Mouse (Mus musculus) spleen, adult 2 months (tissue): Measurements from ENCODE around the gene Tmem132d. TPM values are rescaled to one million over a fixed set of nuclear protein-coding genes. Genes with fewer than 3 reads are reported as not detected.

Experiments used
- DNase-seq, 2 experiments: peaks; one replicate each; pipeline versions ENCODE4 v3.0.0 to v3.0.0-alpha.2; 2012 to 2021; ENCODE audit warnings: low spot score in 2 of 2, low read depth in 1 of 2
- H3K27ac ChIP-seq: fragments of 200-500 bp; 2 replicates; pipeline ENCODE4 v1.5.1; 2012; ENCODE audit warnings: low read length, inconsistent platforms; ENCODE audit not compliant: insufficient read depth
- H3K27me3 ChIP-seq: fragments of 200-500 bp; 2 replicates; pipeline ENCODE4 v1.6.1; 2012; ENCODE audit warnings: mild to moderate bottlenecking, moderate library complexity, low read length, inconsistent platforms; ENCODE audit not compliant: control insufficient read depth, insufficient read depth
- H3K36me3 ChIP-seq: fragments of 200-500 bp; 2 replicates; pipeline ENCODE4 v1.6.1; 2012; ENCODE audit warnings: mild to moderate bottlenecking, low read length, inconsistent platforms; ENCODE audit not compliant: control insufficient read depth, insufficient read depth
- H3K4me1 ChIP-seq: fragments of 200-500 bp; 2 replicates; pipeline ENCODE4 v1.6.1; 2011; ENCODE audit warnings: inconsistent platforms; ENCODE audit not compliant: control insufficient read depth, insufficient read depth, insufficient read length
- H3K4me3 ChIP-seq: fragments of 200-500 bp; 2 replicates; pipeline ENCODE4 v1.5.1; 2011; ENCODE audit warnings: mild to moderate bottlenecking, inconsistent platforms; ENCODE audit not compliant: insufficient read depth, insufficient read length; ENCODE audit errors: extremely low read depth
- CTCF ChIP-seq: fragments of 200-500 bp; IDR thresholded peaks from 2 replicates; pipeline ENCODE4 v1.5.1; 2011; ENCODE audit warnings: mild to moderate bottlenecking, inconsistent platforms; ENCODE audit not compliant: insufficient read depth, insufficient read length, insufficient replicate concordance; ENCODE audit errors: extremely low read depth
- POLR2A ChIP-seq: fragments of 200-500 bp; IDR thresholded peaks from 2 replicates; pipeline ENCODE4 v1.6.1; 2011; ENCODE audit warnings: low read depth, low read length, inconsistent platforms
- WGBS: fragments of 180-500 bp; shearing (Covaris S2); methylation state at CpG from one replicate; pipeline ENCODE4 v1.1.7; 2018; 5-methylcytosine and 5-hydroxymethylcytosine counted together
- polyA plus RNA-seq: library from polyadenylated mRNA; depleted of rRNA; stranded (reverse); fragments of >200 nt; gene quantifications from 2 replicates; pipeline ENCODE4 v1.2.3, GENCODE M21; 2012

The Tmem132d gene
- polyA plus RNA-seq, 1 experiment = not detected

GRCm38 (mm10) chr5:128203879-128204581 lies 228.8 kb downstream of the Tmem132d start:
- no peaks in the 10 kb centered on the region for H3K4me1 ChIP-seq
- no peak overlapping the region for H3K27ac ChIP-seq
- no peak for DNase-seq
- H3K4me3 ChIP-seq = no peak overlapping the region
- WGBS = 62% methylated on average over 9 of the region's 9 CpGs
- no peaks in the 10 kb centered on the region for H3K36me3 ChIP-seq
- TF ChIP-seq POLR2A = no peak
- TF ChIP-seq CTCF = no peak
- H3K27me3 ChIP-seq = no peaks in the 10 kb centered on the region

- DNase-seq = no peak
- Histone ChIP-seq H3K4me1 (no peaks in the 10 kb centered on the region), H3K36me3 (no peaks in the 10 kb centered on the region), H3K27ac (no peak overlapping the region), H3K27me3 (no peaks in the 10 kb centered on the region), H3K4me3 (no peak overlapping the region)
- 84% methylated on average over 4 of the region's 4 CpGs for WGBS
- no peak for TF ChIP-seq CTCF
- TF ChIP-seq POLR2A = no peak
These were observed 238.8 kb downstream of the Tmem132d start for GRCm38 (mm10) chr5:128194106-128194505.

- no peaks in the 10 kb centered on the region for H3K4me1 ChIP-seq
- H3K36me3 ChIP-seq = no peaks in the 10 kb centered on the region
- no peak for TF ChIP-seq POLR2A
- TF ChIP-seq CTCF = no peak
- H3K27ac ChIP-seq = no peak overlapping the region
- no peak for DNase-seq
- H3K27me3 ChIP-seq = no peaks in the 10 kb centered on the region
- WGBS = 81% methylated on average over 6 of the region's 6 CpGs
- no peak overlapping the region for H3K4me3 ChIP-seq
These were observed 240.3 kb downstream of the Tmem132d start for GRCm38 (mm10) chr5:128192485-128193055.

GRCm38 (mm10) chr5:128191710-128192109 lies 241.2 kb downstream of the Tmem132d start:
- Histone ChIP-seq H3K4me1 (no peaks in the 10 kb centered on the region), H3K36me3 (no peaks in the 10 kb centered on the region), H3K4me3 (no peak overlapping the region), H3K27me3 (no peaks in the 10 kb centered on the region), H3K27ac (no peak overlapping the region)
- TF ChIP-seq CTCF (no peak), POLR2A (no peak)
- DNase-seq = no peak
- 89% methylated on average over 9 of the region's 9 CpGs for WGBS

- Histone ChIP-seq H3K36me3 (no peaks in the 10 kb centered on the region), H3K4me1 (no peaks in the 10 kb centered on the region), H3K4me3 (no peak overlapping the region), H3K27ac (no peak overlapping the region), H3K27me3 (no peaks in the 10 kb centered on the region)
- no peak for DNase-seq
- WGBS = 84% methylated on average over 14 of the region's 14 CpGs
- TF ChIP-seq CTCF (no peak), POLR2A (no peak)
These were observed 242.5 kb downstream of the Tmem132d start for GRCm38 (mm10) chr5:128190243-128190820.

- WGBS = 89% methylated on average over 2 of the region's 2 CpGs
- Histone ChIP-seq H3K27me3 (no peaks in the 10 kb centered on the region), H3K27ac (no peak overlapping the region), H3K36me3 (no peaks in the 10 kb centered on the region), H3K4me3 (no peak overlapping the region), H3K4me1 (no peaks in the 10 kb centered on the region)
- no peak for TF ChIP-seq POLR2A
- no peak for TF ChIP-seq CTCF
- no peak for DNase-seq
These were observed 256.6 kb downstream of the Tmem132d start for GRCm38 (mm10) chr5:128176234-128176633.
